Mouse (Mus musculus): ENCODE measurements around the gene Scrt2.

DNA sequence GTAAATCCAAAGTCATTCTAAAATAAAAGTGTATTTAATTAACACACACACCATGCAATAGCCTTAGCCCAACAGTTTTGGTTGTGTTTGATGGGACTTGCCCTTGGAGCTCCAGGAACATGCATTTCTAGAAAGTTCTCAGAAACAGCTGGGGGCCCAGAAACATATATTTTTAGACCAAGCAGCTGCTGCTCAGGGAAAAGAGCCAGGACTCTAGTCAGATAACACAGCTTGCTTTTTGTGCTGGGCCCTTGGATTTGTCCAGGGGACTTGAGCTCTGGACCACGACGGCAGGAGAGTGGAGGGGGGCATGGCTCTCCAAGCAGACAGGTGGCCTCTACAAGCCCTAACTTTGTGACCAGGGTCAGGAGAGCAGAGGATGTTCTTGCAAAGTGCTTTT lies 30.0 kb downstream of the Scrt2 start:
- no peak for TF ChIP-seq POLR2A (IDR thresholded peaks at IDR 0.05; ENCODE audit: borderline replicate concordance, extremely low read depth, insufficient read depth, insufficient read length, poor library complexity, severe bottlenecking)
- TF ChIP-seq CTCF (IDR thresholded peaks at IDR 0.05; ENCODE audit: borderline replicate concordance, extremely low read depth, insufficient read depth, insufficient read length), result no peak
